Mouse (Mus musculus) Patski (cell line): Measurements from ENCODE around the gene Usp12. TPM values are rescaled to one million over a fixed set of nuclear protein-coding genes. Genes with fewer than 3 reads are reported as not detected.
"Not testable (repeated sequence)": the region's sequence is repeated elsewhere in the genome, so short reads cannot be mapped to it uniquely, and the experiment has no call there.

ENCODE experiments used
- ATAC-seq: fragments of 100-300 bp; one replicate; pipeline ENCODE4 v1.8.0; 2021
- CTCF ChIA-PET: fragments of 350-600 bp; sonication (Branson Sonifier 250); formaldehyde crosslinking; loops from one replicate; lab custom pipeline; 2022; ENCODE audit warnings: inconsistent platforms; lab: Charles Lee
- POLR2A ChIA-PET: fragments of 350-600 bp; sonication (Branson Sonifier 250); formaldehyde crosslinking; loops from one replicate; lab custom pipeline; 2022; ENCODE audit warnings: antibody characterized with exemption, inconsistent platforms; lab: Charles Lee
- DNase-seq: peaks from one replicate; pipeline ENCODE4 v3.0.0-alpha.2; 2011; ENCODE audit warnings: low read depth, low spot score
- H3K27me3 ChIP-seq: fragments of 371-371 bp; one replicate; pipeline ENCODE4 v1.5.1; 2021
- CTCF ChIP-seq: fragments of 100-300 bp; IDR thresholded peaks from one replicate; pipeline ENCODE4 v1.5.1; 2021
- in situ Hi-C: fragments of 300-500 bp; cut with MboI; formaldehyde crosslinking; loops from 3 replicates; pipeline ENCODE4 v1.11.1; 2018; ENCODE audit warnings: low pct_unique_long_range_greater_than_20kb, mixed read lengths
- polyA plus RNA-seq: library from polyadenylated mRNA; unstranded; gene quantifications from one replicate; pipeline ENCODE4 v1.2.3, GENCODE M21; 2021

The Usp12 gene
- polyA plus RNA-seq, 1 experiment from 2014 or later: 135 TPM

- TF ChIP-seq CTCF: no peak
- no peak for ATAC-seq
- no peak for DNase-seq
- ChIA-PET POLR2A (interaction anchor here (0.6 to 1.9 kb wide), 2 partner anchors 17 to 56 kb away, joined by 3 to 4 read pairs; no protein-coding TSS in a partner anchor), CTCF (interaction anchor here (2.7 kb wide), 1 partner anchor 9 kb away, joined by 9 read pairs; no protein-coding TSS in a partner anchor)
- H3K27me3 ChIP-seq: no peaks in the 10 kb centered on the region
- in situ Hi-C loops: no loop called here
These were observed 36.9 kb downstream of the Usp12 start for GRCm38 (mm10) chr5:146757921-146758320.

- TF ChIP-seq CTCF: no peak
- ATAC-seq (no peak), DNase-seq (no peak)
- no peaks in the 10 kb centered on the region for H3K27me3 ChIP-seq
- CTCF ChIA-PET: interaction anchor here (0.8 to 2.7 kb wide), 3 partner anchors 10 to 65 kb away, joined by 3 to 9 read pairs (median 3); no protein-coding TSS in a partner anchor
- POLR2A ChIA-PET: interaction anchor here (0.6 to 1.9 kb wide), 4 partner anchors 9 to 88 kb away, joined by 3 to 4 read pairs (median 3); no protein-coding TSS in a partner anchor
- in situ Hi-C loops: no loop called here
These were observed 37.5 kb downstream of the Usp12 start for GRCm38 (mm10) chr5:146757316-146757715.

DNA sequence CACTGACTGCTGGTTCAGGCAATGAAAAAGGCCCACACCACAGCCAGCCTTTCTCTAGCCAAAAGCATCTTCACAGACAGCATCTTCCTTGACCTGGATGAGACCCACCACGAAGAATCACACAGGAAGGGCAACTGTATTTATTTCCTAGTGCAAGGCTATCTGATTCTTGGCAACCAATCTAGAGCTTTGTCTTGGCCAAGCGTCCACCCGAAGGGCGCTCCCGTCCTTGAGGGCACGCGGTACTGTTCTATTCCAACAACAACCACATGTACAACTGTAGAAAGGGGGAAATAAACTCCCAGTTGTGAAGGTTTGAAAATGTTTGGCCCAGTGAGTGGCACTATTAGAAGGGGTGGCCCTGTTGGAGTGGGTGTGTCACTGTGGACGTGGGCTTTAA lies 41.6 kb downstream of the Usp12 start:
- POLR2A ChIA-PET: interaction anchor here (1.5 to 2.0 kb wide), 2 partner anchors 11 to 13 kb away, joined by 3 to 4 read pairs; no protein-coding TSS in a partner anchor
- in situ Hi-C loops: no loop called here
- TF ChIP-seq CTCF: no peak

DNA sequence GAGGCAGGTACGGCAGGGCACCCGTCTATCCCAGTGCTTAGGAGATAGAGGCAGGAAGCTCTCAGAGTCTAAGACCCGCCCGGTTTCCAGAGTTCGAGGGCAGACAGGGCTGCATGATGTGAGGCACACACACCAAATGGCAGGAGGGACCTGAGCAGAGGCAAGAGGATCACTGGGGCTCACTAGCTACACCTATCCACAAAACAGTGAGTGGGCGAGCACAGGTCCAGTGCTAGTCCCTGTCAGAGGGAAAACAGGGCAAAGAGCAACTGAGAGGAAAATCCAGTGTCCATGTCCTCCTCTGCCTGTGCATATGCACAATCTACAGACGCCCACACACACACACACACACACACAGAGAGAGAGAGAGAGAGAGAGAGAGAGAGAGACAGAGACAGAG lies 43.8 kb downstream of the Usp12 start:
- no peak for TF ChIP-seq CTCF
- DNase-seq (no peak), ATAC-seq (no peak)
- POLR2A ChIA-PET: interaction anchor here (0.9 to 1.7 kb wide), 4 partner anchors 21 to 59 kb away, joined by 3 to 5 read pairs (median 4); no protein-coding TSS in a partner anchor
- H3K27me3 ChIP-seq: no peaks in the 10 kb centered on the region
- CTCF ChIA-PET: interaction anchor here (0.9 to 3.1 kb wide), 6 partner anchors 12 to 59 kb away, joined by 3 to 28 read pairs (median 3); no protein-coding TSS in a partner anchor
- in situ Hi-C loops: no loop called here

More for the DNA sequence above, 41.6 kb downstream of the Usp12 start:
- no peaks in the 10 kb centered on the region for H3K27me3 ChIP-seq
- DNase-seq (no peak), ATAC-seq (no peak)
- CTCF ChIA-PET: no interaction called here

GRCm38 (mm10) chr5:146750273-146750672 lies 44.5 kb downstream of the Usp12 start:
- no peaks in the 10 kb centered on the region for H3K27me3 ChIP-seq
- POLR2A ChIA-PET: interaction anchor here (0.5 to 1.9 kb wide), 12 partner anchors 9 to 253 kb away, joined by 3 to 6 read pairs (median 4); partner anchors contain the start of gene Rasl11a
- in situ Hi-C loops: no loop called here
- DNase-seq: peak; percentile 83
- CTCF ChIA-PET: interaction anchor here (0.9 to 3.1 kb wide), 8 partner anchors 12 to 75 kb away, joined by 3 to 28 read pairs (median 3); no protein-coding TSS in a partner anchor
- ATAC-seq: peak; percentile 81
- TF ChIP-seq CTCF: no peak

DNA sequence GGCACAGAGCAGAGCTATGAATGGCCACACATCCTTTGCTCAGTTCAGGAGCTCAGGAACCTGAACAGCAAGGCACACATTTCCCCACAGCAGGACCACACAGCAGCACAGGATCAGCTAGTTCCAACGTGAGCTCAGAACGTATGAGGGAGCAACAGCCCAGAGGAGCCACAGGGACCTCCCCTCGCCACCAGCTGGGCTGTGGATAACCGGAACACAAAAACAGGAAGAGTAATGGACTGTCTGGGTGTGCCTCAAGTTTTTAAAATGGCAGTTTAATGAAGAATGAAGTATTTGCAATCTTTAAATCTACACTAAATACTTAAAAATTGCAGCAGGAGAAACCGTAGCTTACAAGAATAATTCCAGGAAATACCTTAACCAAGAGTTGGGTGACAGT lies 44.9 kb downstream of the Usp12 start:
- no peak for TF ChIP-seq CTCF
- in situ Hi-C loops: no loop called here
- ChIA-PET POLR2A (interaction anchor here (0.5 to 1.9 kb wide), 10 partner anchors 9 to 254 kb away, joined by 3 to 6 read pairs (median 4); partner anchors contain the start of gene Rasl11a), CTCF (interaction anchor here (0.6 to 3.1 kb wide), 6 partner anchors 11 to 75 kb away, joined by 3 to 28 read pairs (median 4); no protein-coding TSS in a partner anchor)
- DNase-seq (no peak), ATAC-seq (no peak)
- H3K27me3 ChIP-seq: no peaks in the 10 kb centered on the region

DNA sequence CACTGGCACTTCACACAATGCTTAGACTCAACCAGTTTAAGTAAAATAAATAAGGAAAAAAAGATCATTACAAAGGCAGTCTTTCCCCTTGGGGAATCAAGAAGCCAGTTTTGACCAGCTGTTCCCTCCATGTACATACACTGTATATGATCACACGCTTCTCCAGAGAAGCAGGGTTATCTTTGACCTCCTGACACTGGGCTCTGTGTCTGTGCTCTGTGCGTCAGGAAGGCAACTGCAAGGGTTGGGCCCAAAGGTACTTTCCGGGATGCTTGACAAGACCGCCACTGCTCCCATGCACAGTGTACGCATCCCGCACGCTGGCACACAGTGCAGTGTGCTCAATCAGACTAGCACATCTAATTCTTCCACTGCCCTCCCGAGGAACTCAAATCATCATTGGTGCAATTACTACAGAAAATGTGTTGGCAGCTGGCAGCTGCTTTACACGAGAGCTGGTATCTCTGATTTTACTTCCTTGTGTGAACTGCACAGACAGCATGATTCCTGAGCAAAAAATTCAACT lies 57.8 kb downstream of the Usp12 start:
- TF ChIP-seq CTCF: no peak
- in situ Hi-C loops: no loop called here
- CTCF ChIA-PET: interaction anchor here (1.1 to 6.0 kb wide), 2 partner anchors 12 to 17 kb away, joined by 5 to 28 read pairs; no protein-coding TSS in a partner anchor
- POLR2A ChIA-PET: interaction anchor here (1.0 kb wide), 1 partner anchor 41 kb away, joined by 3 read pairs; no protein-coding TSS in a partner anchor
- DNase-seq: no peak
- H3K27me3 ChIP-seq: no peaks in the 10 kb centered on the region
- ATAC-seq: no peak

- ChIA-PET CTCF (interaction anchor here (6.0 kb wide), 1 partner anchor 13 kb away, joined by 28 read pairs; no protein-coding TSS in a partner anchor), POLR2A (interaction anchor here (1.1 kb wide), 1 partner anchor 13 kb away, joined by 3 read pairs; no protein-coding TSS in a partner anchor)
- in situ Hi-C loops: no loop called here
- TF ChIP-seq CTCF: no peak
- H3K27me3 ChIP-seq: no peaks in the 10 kb centered on the region
- no peak for ATAC-seq
- DNase-seq: no peak
These were observed 58.5 kb downstream of the Usp12 start for GRCm38 (mm10) chr5:146736348-146736747.

- DNase-seq, in situ Hi-C loops, ATAC-seq, H3K27me3 ChIP-seq, POLR2A ChIA-PET, CTCF ChIA-PET: not testable (repeated sequence)
These were observed 59.8 kb downstream of the Usp12 start for GRCm38 (mm10) chr5:146735054-146735453.

GRCm38 (mm10) chr5:146733888-146734640 lies 60.7 kb downstream of the Usp12 start:
- ChIA-PET CTCF (interaction anchor here (1.2 kb wide), 1 partner anchor 170 kb away, joined by 3 read pairs; no protein-coding TSS in a partner anchor), POLR2A (no interaction called here)
- in situ Hi-C loops: no loop called here
- TF ChIP-seq CTCF: no peak
- DNase-seq (no peak), ATAC-seq (no peak)
- no peaks in the 10 kb centered on the region for H3K27me3 ChIP-seq
